Mouse (Mus musculus) heart, postnatal 0 days (tissue): Measurements from ENCODE around the gene Tmprss7.

ENCODE experiments used
- CTCF ChIP-seq: IDR thresholded peaks from 2 replicates; pipeline ENCODE4 v1.5.1; 2016; ENCODE audit warnings: antibody characterized with exemption, control low read depth, low read depth
- EP300 ChIP-seq: IDR thresholded peaks from 2 replicates; pipeline ENCODE4 v1.6.1; 2016; ENCODE audit warnings: antibody characterized with exemption, low read depth

GRCm38 (mm10) chr16:45651497-45651896 lies 42.0 kb downstream of the Tmprss7 start:
- TF ChIP-seq CTCF, result no peak
- no peak for TF ChIP-seq EP300
